Mouse (Mus musculus) hindbrain, embryonic 11.5 days (tissue): Measurements from ENCODE around the gene Lrp10. TPM values are rescaled to one million over a fixed set of nuclear protein-coding genes. Genes with fewer than 3 reads are reported as not detected.

Experiments
- ATAC-seq: fragments of 200-750 bp; cut with Nextera tagmentation; 2 replicates; pipeline ENCODE4 v1.8.0; 2017; ENCODE audit warnings: mild to moderate bottlenecking, moderate TSS enrichment, moderate library complexity; ENCODE audit not compliant: low FRiP score
- DNase-seq: peaks from one replicate; pipeline ENCODE4 v3.0.0-alpha.2; 2015; ENCODE audit warnings: low spot score
- H3K27ac ChIP-seq: fragments of 300-500 bp; sonication (generic); 2 replicates; pipeline ENCODE4 v1.5.1; 2014; ENCODE audit warnings: mild to moderate bottlenecking, low read depth, low read length
- H3K27me3 ChIP-seq: fragments of 300-500 bp; sonication (generic); 2 replicates; pipeline ENCODE4 v1.6.1; 2014; ENCODE audit warnings: mild to moderate bottlenecking, low read length, moderate library complexity, mixed read lengths; ENCODE audit not compliant: control insufficient read depth, insufficient read depth
- H3K36me3 ChIP-seq: fragments of 300-500 bp; sonication (generic); 2 replicates; pipeline ENCODE4 v1.6.1; 2014; ENCODE audit warnings: mild to moderate bottlenecking, low read length, moderate library complexity, mixed read lengths; ENCODE audit not compliant: control insufficient read depth, insufficient read depth
- H3K4me1 ChIP-seq: fragments of 300-500 bp; sonication (generic); replicated peaks from 2 replicates; pipeline ENCODE4 v1.6.1; 2014; ENCODE audit warnings: low read length, mixed read lengths; ENCODE audit not compliant: control insufficient read depth, insufficient read depth
- H3K4me2 ChIP-seq: fragments of 300-500 bp; sonication (generic); replicated peaks from 2 replicates; pipeline ENCODE4 v1.6.1; 2014; ENCODE audit warnings: mild to moderate bottlenecking, low read depth, low read length
- H3K4me3 ChIP-seq: fragments of 300-500 bp; sonication (generic); 2 replicates; pipeline ENCODE4 v1.5.1; 2014; ENCODE audit warnings: low read depth, low read length
- H3K9ac ChIP-seq: fragments of 300-500 bp; sonication (generic); 2 replicates; pipeline ENCODE4 v1.6.1; 2014; ENCODE audit warnings: low read depth, low read length
- H3K9me3 ChIP-seq: fragments of 300-500 bp; sonication (generic); 2 replicates; pipeline ENCODE4 v1.6.1; 2016; ENCODE audit warnings: low read length; ENCODE audit not compliant: control insufficient read depth
- WGBS: fragments of 180-500 bp; shearing (Covaris S2); extraction: QIAGEN DNeasy Blood & Tissue Kit; methylation state at CpG from one replicate; pipeline ENCODE4 v1.1.7; 2014; 5-methylcytosine and 5-hydroxymethylcytosine counted together
- polyA plus RNA-seq: library from polyadenylated mRNA; unstranded; fragments of >200 nt; fragmentation: Nextera tagmentation; extraction: Ambion mirVana; gene quantifications from 2 replicates; pipeline ENCODE4 v1.2.1, GENCODE M21; 2014

The Lrp10 gene
- polyA plus RNA-seq, 1 experiment from 2014 or later, result 19.9 TPM

GRCm38 (mm10) chr14:54494234-54494633, 30.3 kb downstream of the Lrp10 start:
- no peaks in the 10 kb centered on the region for H3K27me3 ChIP-seq
- no peak overlapping the region for H3K4me2 ChIP-seq
- no peak overlapping the region for H3K4me3 ChIP-seq
- DNase-seq (peak; percentile 86), ATAC-seq (peak; percentile 64; the same call in 1 of the 2 replicates)
- WGBS, result 0% methylated on average over 3 of the region's 3 CpGs
- no peaks in the 10 kb centered on the region; the same call in 1 of the 2 replicates for H3K36me3 ChIP-seq
- H3K4me1 ChIP-seq, result no peaks in the 10 kb centered on the region
- H3K9me3 ChIP-seq, result no peaks in the 10 kb centered on the region
- H3K9ac ChIP-seq, result no peak overlapping the region
- no peak overlapping the region for H3K27ac ChIP-seq

GRCm38 (mm10) chr14:54496706-54497105, 32.8 kb downstream of the Lrp10 start:
- no peak overlapping the region for H3K9ac ChIP-seq
- no peak for ATAC-seq
- H3K4me1 ChIP-seq, result no peaks in the 10 kb centered on the region
- no peaks in the 10 kb centered on the region for H3K9me3 ChIP-seq
- H3K27ac ChIP-seq, result no peak overlapping the region
- no peak overlapping the region for H3K4me2 ChIP-seq
- 87% methylated on average over 14 of the region's 14 CpGs for WGBS
- H3K4me3 ChIP-seq, result no peak overlapping the region
- no peaks in the 10 kb centered on the region for H3K27me3 ChIP-seq
- no peaks in the 10 kb centered on the region; the same call in 1 of the 2 replicates for H3K36me3 ChIP-seq
- DNase-seq, result no peak

GRCm38 (mm10) chr14:54499330-54499729, 35.4 kb downstream of the Lrp10 start:
- H3K36me3 ChIP-seq, result no peaks in the 10 kb centered on the region; the same call in 1 of the 2 replicates
- no peaks in the 10 kb centered on the region for H3K4me1 ChIP-seq
- ATAC-seq, result no peak
- 80% methylated on average over 2 of the region's 2 CpGs for WGBS
- no peak overlapping the region for H3K4me2 ChIP-seq
- no peak for DNase-seq
- no peak overlapping the region for H3K27ac ChIP-seq
- no peaks in the 10 kb centered on the region for H3K27me3 ChIP-seq
- no peak overlapping the region for H3K4me3 ChIP-seq
- H3K9me3 ChIP-seq, result no peaks in the 10 kb centered on the region
- H3K9ac ChIP-seq, result no peak overlapping the region

GRCm38 (mm10) chr14:54501365-54501764, 37.4 kb downstream of the Lrp10 start:
- H3K9me3 ChIP-seq, result no peaks in the 10 kb centered on the region
- no peaks in the 10 kb centered on the region for H3K4me1 ChIP-seq
- DNase-seq, result no peak
- no peak overlapping the region for H3K27ac ChIP-seq
- WGBS, result 63% methylated on average over 2 of the region's 2 CpGs
- no peak overlapping the region for H3K9ac ChIP-seq
- H3K36me3 ChIP-seq, result no peaks in the 10 kb centered on the region; the same call in 1 of the 2 replicates
- no peak overlapping the region for H3K4me2 ChIP-seq
- no peak for ATAC-seq
- no peaks in the 10 kb centered on the region for H3K27me3 ChIP-seq
- no peak overlapping the region for H3K4me3 ChIP-seq

- no peak overlapping the region for H3K27ac ChIP-seq
- H3K36me3 ChIP-seq, result peaks cover 7% of the 10 kb centered on the region; the same call in 1 of the 2 replicates
- WGBS, result 78% methylated on average over 2 of the region's 2 CpGs
- ATAC-seq, result no peak
- H3K4me1 ChIP-seq, result no peaks in the 10 kb centered on the region
- H3K9ac ChIP-seq, result no peak overlapping the region
- DNase-seq, result no peak
- H3K9me3 ChIP-seq, result no peaks in the 10 kb centered on the region
- no peak overlapping the region for H3K4me3 ChIP-seq
- no peaks in the 10 kb centered on the region for H3K27me3 ChIP-seq
- H3K4me2 ChIP-seq, result no peak overlapping the region
These were observed 39.2 kb downstream of the Lrp10 start for GRCm38 (mm10) chr14:54503092-54503491.

GRCm38 (mm10) chr14:54509774-54510173, 45.8 kb downstream of the Lrp10 start:
- Histone ChIP-seq H3K27me3 (no peaks in the 10 kb centered on the region), H3K9me3 (no peaks in the 10 kb centered on the region), H3K4me1 (no peaks in the 10 kb centered on the region), H3K36me3 (peaks cover 42% of the 10 kb centered on the region), H3K4me2 (no peak overlapping the region), H3K9ac (no peak overlapping the region), H3K4me3 (no peak overlapping the region), H3K27ac (no peak overlapping the region)
- 96% methylated on average over 9 of the region's 9 CpGs for WGBS
- DNase-seq (no peak), ATAC-seq (no peak)

- no peaks in the 10 kb centered on the region for H3K27me3 ChIP-seq
- no peaks in the 10 kb centered on the region for H3K9me3 ChIP-seq
- no peak for DNase-seq
- WGBS, result 6% methylated on average over 17 of the region's 17 CpGs
- peak overlapping the region; percentile 62 for H3K9ac ChIP-seq
- ATAC-seq, result peak; percentile 10
- H3K36me3 ChIP-seq, result peaks cover 16% of the 10 kb centered on the region
- no peak overlapping the region for H3K27ac ChIP-seq
- peak overlapping the region; percentile 57 for H3K4me2 ChIP-seq
- peak overlapping the region; percentile 55 for H3K4me3 ChIP-seq
- H3K4me1 ChIP-seq, result 0 out of 2 replicates have a peak, but pooled peaks cover 3% of the 10 kb centered on the region
These were observed 52.9 kb downstream of the Lrp10 start for GRCm38 (mm10) chr14:54516710-54517310.

Other genes with a start within 250 kb of the Lrp10 start
- 270 and 300 TPM in 2 replicates for gene Dad1, start 210.0 kb upstream of the Lrp10 start, polyA plus RNA-seq
- gene Abhd4, start 209.9 kb upstream of the Lrp10 start, polyA plus RNA-seq, result 44.0 and 47.2 TPM in 2 replicates
- not detected in 2 replicates for gene Olfr49, start 179.2 kb upstream of the Lrp10 start, polyA plus RNA-seq
- 46.7 and 47.2 TPM in 2 replicates for gene Oxa1l, start 103.3 kb upstream of the Lrp10 start, polyA plus RNA-seq
- gene Slc7a7, start 46.4 kb upstream of the Lrp10 start, polyA plus RNA-seq, result 4.3 and 4.8 TPM in 2 replicates
- gene Mrpl52, start 37.2 kb upstream of the Lrp10 start, polyA plus RNA-seq, result 206 and 231 TPM in 2 replicates
- gene Mmp14, start 32.5 kb upstream of the Lrp10 start, polyA plus RNA-seq, result 71.2 and 73.1 TPM in 2 replicates
- 37.3 and 40.0 TPM in 2 replicates for gene Rem2, start 12.0 kb downstream of the Lrp10 start, polyA plus RNA-seq
- 115 and 120 TPM in 2 replicates for gene Prmt5, start 53.4 kb downstream of the Lrp10 start, polyA plus RNA-seq
- gene Haus4, start 90.5 kb downstream of the Lrp10 start, polyA plus RNA-seq, result 34.8 and 35.7 TPM in 2 replicates
- gene Ajuba, start 113.4 kb downstream of the Lrp10 start, polyA plus RNA-seq, result 23.2 and 29.4 TPM in 2 replicates
- gene 4931414P19Rik, start 141.9 kb downstream of the Lrp10 start, polyA plus RNA-seq, result 6.2 and 6.9 TPM in 2 replicates
- gene Psmb5, start 153.9 kb downstream of the Lrp10 start, polyA plus RNA-seq, result 439 and 455 TPM in 2 replicates
- gene Psmb11, start 157.3 kb downstream of the Lrp10 start, polyA plus RNA-seq, result not detected in 2 replicates
- not detected in 2 replicates for gene Gm17606, start 176.8 kb downstream of the Lrp10 start, polyA plus RNA-seq
- gene Cdh24, start 177.2 kb downstream of the Lrp10 start, polyA plus RNA-seq, result 5.6 and 8.1 TPM in 2 replicates
- 99.9 and 108 TPM in 2 replicates for gene 1700123O20Rik, start 222.1 kb downstream of the Lrp10 start, polyA plus RNA-seq
- gene Acin1, start 222.8 kb downstream of the Lrp10 start, polyA plus RNA-seq, result 148 and 185 TPM in 2 replicates
- gene Gm29776, start 234.7 kb downstream of the Lrp10 start, polyA plus RNA-seq, result 0.06 TPM in 2 replicates
- gene Cebpe, start 248.0 kb downstream of the Lrp10 start, polyA plus RNA-seq, result 0.20 TPM in 1 of 2 replicates, not detected in the other